Mouse (Mus musculus) hindlimb bud, embryonic 11.5 days (tissue): Measurements from ENCODE around the gene Slc2a8.

Experiments used
- DNase-seq: peaks from one replicate; pipeline ENCODE4 v3.0.0-alpha.2; 2012; ENCODE audit warnings: low read depth, low spot score; ENCODE audit errors: extremely low spot score

Slc2a8 gene

GRCm38 (mm10) chr2:32938741-32939140 lies 43.1 kb downstream of the Slc2a8 start:
- DNase-seq = no peak

GRCm38 (mm10) chr2:32931730-32932129 lies 50.2 kb downstream of the Slc2a8 start:
- DNase-seq = no peak

- no peak for DNase-seq
Observed at GRCm38 (mm10) chr2:32928947-32929829, 52.7 kb downstream of the Slc2a8 start.

GRCm38 (mm10) chr2:32928235-32928946 lies 53.5 kb downstream of the Slc2a8 start:
- DNase-seq = peak; percentile 41

- DNase-seq = no peak
Observed at GRCm38 (mm10) chr2:32927624-32928234, 54.2 kb downstream of the Slc2a8 start.

GRCm38 (mm10) chr2:32926330-32927075 lies 55.4 kb downstream of the Slc2a8 start:
- no peak for DNase-seq

- DNase-seq = no peak
Observed at GRCm38 (mm10) chr2:32924306-32924844, 57.5 kb downstream of the Slc2a8 start.

GRCm38 (mm10) chr2:32923551-32924250 lies 58.2 kb downstream of the Slc2a8 start:
- DNase-seq = no peak
